Mouse (Mus musculus) bone marrow, adult 2 months (tissue): Measurements from ENCODE around the gene Tnfrsf21.

ENCODE experiments used
- CTCF ChIP-seq: fragments of 200-500 bp; IDR thresholded peaks from 2 replicates; pipeline ENCODE4 v1.5.1; 2011; ENCODE audit warnings: low read length, control low read depth; ENCODE audit not compliant: control insufficient read depth, insufficient read depth
- POLR2A ChIP-seq: fragments of 200-500 bp; IDR thresholded peaks from 2 replicates; pipeline ENCODE4 v1.6.1; 2011; ENCODE audit warnings: low read depth, mild to moderate bottlenecking, control low read depth, low read length, borderline replicate concordance; ENCODE audit not compliant: control insufficient read depth

DNA sequence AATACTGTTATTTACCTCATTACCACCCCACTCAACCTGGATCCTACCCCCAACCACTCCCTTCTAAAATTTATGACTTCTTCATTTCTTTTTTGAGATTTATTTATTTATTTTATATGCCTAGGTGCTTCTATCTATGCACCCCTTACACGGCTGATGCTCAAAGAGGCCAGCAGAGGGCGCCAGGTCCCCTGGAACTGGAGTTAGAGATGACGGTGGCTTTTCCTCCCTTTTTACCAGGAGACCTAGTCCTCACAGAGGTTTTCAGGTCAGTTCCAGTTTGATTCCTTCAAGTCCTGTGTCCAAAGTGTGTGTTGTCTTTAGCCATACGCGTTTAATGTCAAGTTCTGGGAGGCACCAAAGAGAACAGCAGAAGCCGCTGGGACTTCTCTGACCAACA, 3.6 kb upstream of the Tnfrsf21 start:
- TF ChIP-seq CTCF (peak; percentile 82), POLR2A (no peak)
